Mouse (Mus musculus) liver, embryonic 14.5 days (tissue): ENCODE results near the gene Shroom3. TPM values are rescaled to one million over a fixed set of nuclear protein-coding genes. Genes with fewer than 3 reads are reported as not detected.

Experiments
- ATAC-seq: fragments of 200-750 bp; cut with Nextera tagmentation; 2 replicates; pipeline ENCODE4 v1.8.0; 2017; ENCODE audit warnings: moderate number of reproducible peaks, mild to moderate bottlenecking, moderate library complexity; ENCODE audit not compliant: insufficient read depth
- DNase-seq, 3 experiments: peaks; one replicate each; pipeline ENCODE4 v3.0.0-alpha.2; 2012 to 2013; ENCODE audit warnings: low read depth in 3 of 3, low spot score in 3 of 3
- H3K27ac ChIP-seq: fragments of 300-500 bp; sonication (generic); 2 replicates; pipeline ENCODE4 v1.5.1; 2014; ENCODE audit warnings: moderate library complexity, mild to moderate bottlenecking, control low read depth, inconsistent platforms
- H3K27me3 ChIP-seq: fragments of 300-500 bp; sonication (generic); 2 replicates; pipeline ENCODE4 v1.6.1; 2014; ENCODE audit warnings: mild to moderate bottlenecking, low read length, moderate library complexity; ENCODE audit not compliant: control insufficient read depth, insufficient read depth
- H3K36me3 ChIP-seq: fragments of 300-500 bp; sonication (generic); replicated peaks from 2 replicates; pipeline ENCODE4 v1.6.1; 2014; ENCODE audit warnings: low read depth; ENCODE audit not compliant: control insufficient read depth, insufficient read depth
- H3K4me1 ChIP-seq, 2 experiments: fragments of 200-500 bp in 1 of 2; fragments of 300-500 bp in 1 of 2; sonication (generic) in 1 of 2; replicated peaks; 2 replicates each; pipeline ENCODE4 v1.6.1; 2012 to 2014; ENCODE audit warnings: antibody characterized with exemption in 1 of 2, inconsistent platforms in 1 of 2, low read length in 1 of 2; ENCODE audit not compliant: control insufficient read depth in 2 of 2, insufficient read depth in 2 of 2
- H3K4me2 ChIP-seq: fragments of 300-500 bp; sonication (generic); 2 replicates; pipeline ENCODE4 v1.6.1; 2014; ENCODE audit warnings: low read depth, mild to moderate bottlenecking, control low read depth, moderate library complexity
- H3K4me3 ChIP-seq, 2 experiments: fragments of 200-500 bp in 1 of 2; fragments of 300-500 bp in 1 of 2; sonication (generic) in 1 of 2; 2 replicates each; pipeline ENCODE4 v1.5.1; 2012 to 2014; ENCODE audit warnings: low read depth in 2 of 2, low read length in 2 of 2, mild to moderate bottlenecking in 2 of 2, control low read depth in 1 of 2, inconsistent platforms in 1 of 2, moderate library complexity in 1 of 2; ENCODE audit not compliant: insufficient read depth in 1 of 2
- H3K9ac ChIP-seq: fragments of 300-500 bp; sonication (generic); replicated peaks from 2 replicates; pipeline ENCODE4 v1.6.1; 2014; ENCODE audit warnings: mild to moderate bottlenecking, control low read depth, moderate library complexity
- H3K9me3 ChIP-seq: fragments of 300-500 bp; sonication (generic); 2 replicates; pipeline ENCODE4 v1.6.1; 2016; ENCODE audit warnings: low read length, mixed read lengths; ENCODE audit not compliant: control insufficient read depth
- CTCF ChIP-seq: IDR thresholded peaks from 2 replicates; pipeline ENCODE4 v1.5.1; 2016; ENCODE audit warnings: antibody characterized with exemption, low read depth, control low read depth
- EP300 ChIP-seq: IDR thresholded peaks from 2 replicates; pipeline ENCODE4 v1.6.1; 2016; ENCODE audit warnings: antibody characterized with exemption, low read depth
- WGBS: fragments of 180-500 bp; shearing (Covaris S2); extraction: QIAGEN DNeasy Blood & Tissue Kit; methylation state at CpG from one replicate; pipeline ENCODE4 v1.1.7; 2014; ENCODE audit not compliant: insufficient replicate concordance; 5-methylcytosine and 5-hydroxymethylcytosine counted together
- polyA plus RNA-seq, 2 experiments: library from polyadenylated mRNA; depleted of rRNA in 1 of 2; stranded (reverse) in 1 of 2; unstranded in 1 of 2; fragments of >200 nt; fragmentation: Nextera tagmentation in 1 of 2; extraction: Ambion mirVana in 1 of 2; gene quantifications; 2 replicates each; pipeline versions ENCODE4 v1.2.1 to v1.2.3; 2012 to 2014

The Shroom3 gene
- polyA plus RNA-seq, 2 experiments: 0.11 to 0.30 TPM

DNA sequence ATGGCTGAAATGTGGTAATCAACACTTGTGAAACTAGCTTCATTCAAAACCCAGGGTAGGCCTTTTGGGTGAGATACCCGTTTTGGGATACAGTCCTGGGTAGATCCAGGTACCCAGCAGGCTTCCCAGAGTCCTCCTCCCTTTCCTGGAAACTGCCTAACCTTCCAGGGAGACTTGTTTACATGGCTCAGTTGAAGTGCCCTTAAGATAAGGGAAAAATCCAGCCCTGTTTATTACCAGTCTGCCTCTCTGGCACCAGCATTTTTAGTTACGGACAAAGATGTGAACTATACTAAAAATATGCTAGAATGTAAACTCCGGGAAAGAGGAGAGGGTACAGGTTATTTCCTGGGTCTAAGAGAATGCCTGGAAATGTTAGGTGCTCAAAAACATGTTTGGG is 90.6 kb downstream of the Shroom3 start:
- Histone ChIP-seq H3K9ac (no peak overlapping the region), H3K4me2 (no peak overlapping the region), H3K27ac (no peak overlapping the region), H3K9me3 (no peaks in the 10 kb centered on the region), H3K36me3 (no peaks in the 10 kb centered on the region), H3K27me3 (no peaks in the 10 kb centered on the region), H3K4me3 (no peak overlapping the region), H3K4me1 (no peaks in the 10 kb centered on the region)
- ATAC-seq: no peak
- no peak for DNase-seq
- TF ChIP-seq CTCF (no peak), EP300 (no peak)
- WGBS: 48% methylated on average over 3 of the region's 3 CpGs

DNA sequence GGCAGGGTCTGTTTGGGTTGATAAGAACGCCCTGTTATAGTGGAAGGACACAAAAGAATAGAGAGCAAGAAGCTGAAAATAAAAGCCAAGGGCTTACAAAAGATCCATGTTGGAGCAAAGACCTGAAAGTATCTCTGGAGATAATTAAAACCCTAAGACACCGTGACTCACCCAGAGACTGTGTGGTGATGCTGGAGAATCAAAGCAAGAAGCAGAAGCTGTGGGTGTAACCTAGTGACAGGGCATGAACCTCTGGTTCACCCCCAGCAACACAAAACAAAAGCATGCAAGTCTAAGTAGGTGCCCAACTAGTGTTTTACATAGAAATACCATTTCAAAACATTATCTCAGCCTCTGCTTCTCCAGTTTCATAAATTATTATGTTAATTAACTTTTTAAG is 91.2 kb downstream of the Shroom3 start:
- DNase-seq: no peak
- WGBS: 39% methylated on average over 2 of the region's 2 CpGs
- no peak overlapping the region for H3K27ac ChIP-seq

DNA sequence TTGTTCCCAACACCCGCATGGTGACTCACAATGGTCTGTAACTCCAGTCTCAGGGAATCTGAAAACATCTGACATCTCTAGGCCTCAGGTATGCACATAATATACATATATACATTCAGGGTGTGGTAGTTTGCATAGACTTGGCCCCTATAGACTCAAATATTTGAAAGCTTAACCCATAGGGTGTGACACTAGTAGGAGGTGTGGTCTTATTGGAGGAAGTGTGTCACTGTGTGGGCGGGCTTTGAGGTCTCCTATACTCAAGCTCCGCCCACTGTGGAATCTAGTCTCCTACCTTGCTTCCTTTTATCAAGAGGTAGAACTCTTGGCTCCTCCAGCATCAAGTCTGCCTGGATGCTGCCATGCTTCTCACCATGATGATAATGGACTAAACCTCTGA is 91.7 kb downstream of the Shroom3 start:
- no peak for TF ChIP-seq EP300
- TF ChIP-seq CTCF: no peak
- no peak for DNase-seq
- WGBS: 62% methylated on average over 3 of the region's 3 CpGs

More for the DNA sequence above, 91.2 kb downstream of the Shroom3 start:
- H3K27me3 ChIP-seq: no peaks in the 10 kb centered on the region
- ATAC-seq: no peak
- H3K9me3 ChIP-seq: no peaks in the 10 kb centered on the region
- no peak overlapping the region for H3K4me3 ChIP-seq
- H3K4me1 ChIP-seq: no peaks in the 10 kb centered on the region
- H3K9ac ChIP-seq: no peak overlapping the region
- no peaks in the 10 kb centered on the region for H3K36me3 ChIP-seq
- TF ChIP-seq CTCF (no peak), EP300 (no peak)
- no peak overlapping the region for H3K4me2 ChIP-seq

GRCm38 (mm10) chr5:92778395-92778794 is 95.2 kb downstream of the Shroom3 start:
- H3K9me3 ChIP-seq: no peaks in the 10 kb centered on the region
- H3K27me3 ChIP-seq: no peaks in the 10 kb centered on the region
- WGBS: 54% methylated on average over 8 of the region's 8 CpGs
- H3K27ac ChIP-seq: no peak overlapping the region
- H3K9ac ChIP-seq: no peak overlapping the region
- no peak for DNase-seq
- H3K36me3 ChIP-seq: no peaks in the 10 kb centered on the region
- TF ChIP-seq EP300 (no peak), CTCF (no peak)
- no peak overlapping the region for H3K4me3 ChIP-seq
- H3K4me1 ChIP-seq: no peaks in the 10 kb centered on the region
- no peak for ATAC-seq
- H3K4me2 ChIP-seq: no peak overlapping the region

More for the DNA sequence above, 91.7 kb downstream of the Shroom3 start:
- H3K27me3 ChIP-seq: no peaks in the 10 kb centered on the region
- H3K4me3 ChIP-seq: no peak overlapping the region
- H3K27ac ChIP-seq: no peak overlapping the region
- H3K9ac ChIP-seq: no peak overlapping the region
- no peak overlapping the region for H3K4me2 ChIP-seq
- no peaks in the 10 kb centered on the region for H3K9me3 ChIP-seq
- H3K4me1 ChIP-seq: no peaks in the 10 kb centered on the region
- no peaks in the 10 kb centered on the region for H3K36me3 ChIP-seq
- no peak for ATAC-seq

- no peak overlapping the region for H3K4me2 ChIP-seq
- TF ChIP-seq CTCF: peak; percentile 22; the same call in 1 of the 2 replicates
- no peak for TF ChIP-seq EP300
- no peak overlapping the region for H3K4me3 ChIP-seq
- no peaks in the 10 kb centered on the region for H3K27me3 ChIP-seq
- no peak overlapping the region for H3K27ac ChIP-seq
- H3K36me3 ChIP-seq: no peaks in the 10 kb centered on the region
- H3K9ac ChIP-seq: no peak overlapping the region
- no peaks in the 10 kb centered on the region for H3K9me3 ChIP-seq
- H3K4me1 ChIP-seq: no peaks in the 10 kb centered on the region
- DNase-seq (no peak), ATAC-seq (no peak)
Observed at GRCm38 (mm10) chr5:92781082-92781481, 97.8 kb downstream of the Shroom3 start.
